Mouse (Mus musculus): ENCODE results near the gene Gm20388.

DNA sequence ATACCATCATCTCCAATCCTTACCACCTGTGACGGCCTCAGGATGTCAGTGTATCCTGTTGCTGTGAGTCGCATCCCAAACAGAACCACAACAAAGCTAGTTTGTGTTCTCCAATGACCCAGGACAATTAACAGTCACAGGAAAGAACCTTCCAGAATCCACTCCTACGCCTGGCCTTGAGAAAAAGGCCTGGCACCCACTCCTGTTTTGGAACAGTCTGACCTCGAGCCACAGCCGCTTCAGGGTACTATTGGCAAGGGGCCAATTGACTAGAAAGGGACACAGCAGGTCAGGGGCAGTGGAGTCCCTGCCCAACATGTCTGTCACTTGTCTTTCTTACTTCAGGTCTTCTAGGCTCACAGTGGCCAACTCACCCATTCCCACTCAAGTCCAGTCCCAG is 1982.2 kb downstream of the Gm20388 start:
- TF ChIP-seq POLR2A (IDR thresholded peaks at IDR 0.05; ENCODE audit: extremely low read depth, insufficient read depth, low read length) (no peak), CTCF (IDR thresholded peaks at IDR 0.05; ENCODE audit: extremely low read depth, insufficient read depth, low read length) (no peak)

Data from cortical plate, adult 2 months (tissue).